Mouse (Mus musculus) neural tube, embryonic 11.5 days (tissue): ENCODE measurements around the gene Cldn34d. TPM values are rescaled to one million over a fixed set of nuclear protein-coding genes. Genes with fewer than 3 reads are reported as not detected.
A peak's percentile ranks its signal among the peaks of the same experiment; 100 is the strongest.

Source experiments
- ATAC-seq: fragments of 200-750 bp; cut with Nextera tagmentation; 2 replicates; pipeline ENCODE4 v1.8.0; 2017; ENCODE audit warnings: moderate number of reproducible peaks, mild to moderate bottlenecking, moderate TSS enrichment, moderate library complexity; ENCODE audit not compliant: insufficient read depth, low FRiP score, low TSS enrichment
- DNase-seq: peaks from one replicate; pipeline ENCODE4 v3.0.0-alpha.2; 2015; ENCODE audit warnings: low spot score
- H3K27ac ChIP-seq: fragments of 300-500 bp; sonication (generic); 2 replicates; pipeline ENCODE4 v1.5.1; 2014; ENCODE audit warnings: low read depth, mild to moderate bottlenecking, low read length
- H3K27me3 ChIP-seq: fragments of 300-500 bp; sonication (generic); 2 replicates; pipeline ENCODE4 v1.6.1; 2014; ENCODE audit warnings: mild to moderate bottlenecking, low read length, mixed read lengths; ENCODE audit not compliant: control insufficient read depth, insufficient read depth
- H3K36me3 ChIP-seq: fragments of 300-500 bp; sonication (generic); 2 replicates; pipeline ENCODE4 v1.6.1; 2014; ENCODE audit warnings: mild to moderate bottlenecking, low read length, moderate library complexity, mixed read lengths; ENCODE audit not compliant: control insufficient read depth, insufficient read depth
- H3K4me1 ChIP-seq: fragments of 300-500 bp; sonication (generic); 2 replicates; pipeline ENCODE4 v1.6.1; 2014; ENCODE audit warnings: low read length, mixed read lengths; ENCODE audit not compliant: control insufficient read depth, insufficient read depth
- H3K4me2 ChIP-seq: fragments of 300-500 bp; sonication (generic); 2 replicates; pipeline ENCODE4 v1.6.1; 2014; ENCODE audit warnings: low read depth, mild to moderate bottlenecking, moderate library complexity
- H3K4me3 ChIP-seq: fragments of 300-500 bp; sonication (generic); 2 replicates; pipeline ENCODE4 v1.5.1; 2014; ENCODE audit warnings: low read depth, low read length
- H3K9ac ChIP-seq: fragments of 300-500 bp; sonication (generic); 2 replicates; pipeline ENCODE4 v1.6.1; 2014; ENCODE audit warnings: mild to moderate bottlenecking, low read length
- H3K9me3 ChIP-seq: fragments of 300-500 bp; sonication (generic); 2 replicates; pipeline ENCODE4 v1.6.1; 2016; ENCODE audit warnings: low read length; ENCODE audit not compliant: control insufficient read depth
- WGBS: fragments of 180-500 bp; shearing (Covaris S2); extraction: QIAGEN DNeasy Blood & Tissue Kit; methylation state at CpG from one replicate; pipeline ENCODE4 v1.1.7; 2014; 5-methylcytosine and 5-hydroxymethylcytosine counted together
- polyA plus RNA-seq: library from polyadenylated mRNA; unstranded; fragments of >200 nt; fragmentation: Nextera tagmentation; extraction: Ambion mirVana; gene quantifications from 2 replicates; pipeline ENCODE4 v1.2.1, GENCODE M21; 2014

The Cldn34d gene
- not detected in 2 replicates for polyA plus RNA-seq

- WGBS, result 78% methylated on average over 1 of the region's 1 CpGs
These were observed at the start of gene Cldn34d for GRCm38 (mm10) chrX:76602824-76603223. Cldn34d (minus strand) TSS chrX:76602924.

GRCm38 (mm10) chrX:76598459-76599206 lies 4.1 kb downstream of the Cldn34d start:
- Histone ChIP-seq H3K27me3 (no peaks in the 10 kb centered on the region), H3K36me3 (no peaks in the 10 kb centered on the region), H3K9ac (no peak overlapping the region), H3K9me3 (no peaks in the 10 kb centered on the region), H3K4me2 (no peak overlapping the region), H3K27ac (no peak overlapping the region), H3K4me1 (no peaks in the 10 kb centered on the region), H3K4me3 (no peak overlapping the region)
- WGBS, result 53% methylated on average over 5 of the region's 6 CpGs
- ATAC-seq (peak; percentile 100), DNase-seq (peak; percentile 56)

More at GRCm38 (mm10) chrX:76602824-76603223, at the start of gene Cldn34d:
- no peak for DNase-seq
- Histone ChIP-seq H3K4me3 (no peak within 1 kb of the TSS), H3K9me3 (no peaks in the 10 kb centered on the region), H3K4me1 (no peaks in the 10 kb centered on the region), H3K27me3 (no peaks in the 10 kb centered on the region), H3K4me2 (no peak within 1 kb of the TSS), H3K36me3 (no peaks in the 10 kb centered on the region), H3K9ac (no peak within 1 kb of the TSS), H3K27ac (no peak within 1 kb of the TSS)
- ATAC-seq, result no peak

Other genes with a start within 250 kb of the Cldn34d start
- gene Cldn34b4, start 209.6 kb downstream of the Cldn34d start, polyA plus RNA-seq, result not detected in 2 replicates